Mouse (Mus musculus) testis, postnatal 14 days (tissue): ENCODE data around the gene Plcd1.

ENCODE experiments used
- DNase-seq: peaks from one replicate; pipeline ENCODE4 v3.0.0; 2021; ENCODE audit warnings: low spot score

The Plcd1 gene

DNA sequence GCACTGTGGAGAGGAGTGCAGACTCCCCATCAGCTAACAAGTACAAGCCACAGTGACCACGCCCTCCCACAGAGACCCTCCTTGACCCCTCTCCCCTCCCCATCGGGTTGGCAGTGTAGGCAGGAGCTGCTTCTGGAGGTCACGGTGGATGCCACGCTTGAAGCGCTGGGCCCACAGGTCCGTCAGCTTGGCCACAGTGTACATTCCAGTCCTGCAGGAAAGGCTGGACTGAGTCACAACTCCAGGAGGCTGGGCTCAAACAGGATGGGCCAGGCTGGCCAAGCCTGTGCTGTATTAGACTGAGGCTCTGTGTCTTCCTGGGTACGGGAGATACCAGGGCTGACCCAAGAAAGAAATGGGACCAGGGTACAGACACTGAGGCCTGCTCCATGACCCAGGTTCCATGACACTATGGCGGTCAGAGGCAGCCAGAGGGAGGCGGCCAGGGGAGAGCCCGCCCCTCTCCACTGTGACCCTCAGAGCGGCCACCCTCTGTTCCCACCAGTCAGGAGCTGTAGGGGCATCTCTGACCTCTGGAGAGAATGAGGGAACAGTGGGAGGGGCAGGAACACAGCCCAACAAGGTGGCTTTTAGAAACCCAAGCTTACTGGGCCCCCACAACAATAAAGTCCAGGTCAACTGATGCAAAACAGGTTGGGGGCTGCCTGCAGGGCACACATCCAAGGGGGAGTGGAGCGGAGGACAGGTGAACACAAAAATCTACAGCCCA is 1.6 kb downstream of the Plcd1 start:
- no peak for DNase-seq

DNA sequence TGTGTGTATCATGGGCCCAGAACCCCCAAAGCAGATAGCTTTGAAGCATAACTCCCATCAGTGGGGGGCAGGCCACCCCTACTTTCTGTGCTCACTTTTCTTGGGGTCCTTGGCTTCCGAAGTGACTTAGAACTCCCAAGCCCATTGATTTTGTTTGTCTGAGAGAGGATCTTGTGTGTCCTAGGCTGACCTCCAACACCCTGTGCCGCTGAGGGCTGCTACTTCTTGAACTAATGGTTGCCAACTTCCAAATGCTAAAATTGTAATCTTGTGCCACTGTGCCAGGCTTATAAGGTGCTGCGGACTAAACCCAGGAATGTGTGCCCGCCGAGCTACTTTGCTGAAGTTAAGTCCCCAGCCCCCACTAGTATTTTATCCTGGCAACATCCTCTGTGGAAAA is 2.8 kb downstream of the Plcd1 start:
- DNase-seq = no peak

DNA sequence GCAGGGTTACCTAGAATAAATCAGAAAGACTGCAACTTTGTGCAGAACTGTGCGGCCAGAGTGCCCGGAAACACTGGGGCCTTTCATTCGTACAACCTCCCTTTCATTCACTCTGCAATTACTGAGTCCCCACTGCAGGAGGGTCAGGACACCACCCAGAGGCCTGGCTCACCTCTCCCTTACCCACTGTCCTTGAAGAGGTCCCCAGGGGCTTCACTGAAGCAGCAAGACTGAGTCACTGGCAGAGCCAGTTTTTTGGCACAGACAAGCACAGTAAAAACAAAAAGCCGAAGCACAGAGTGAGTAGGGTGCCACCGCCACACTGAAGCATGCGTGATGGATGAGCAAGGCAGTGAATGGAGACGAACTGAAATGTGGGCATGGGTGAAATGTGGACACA is 3.9 kb downstream of the Plcd1 start:
- DNase-seq = peak; percentile 55

DNA sequence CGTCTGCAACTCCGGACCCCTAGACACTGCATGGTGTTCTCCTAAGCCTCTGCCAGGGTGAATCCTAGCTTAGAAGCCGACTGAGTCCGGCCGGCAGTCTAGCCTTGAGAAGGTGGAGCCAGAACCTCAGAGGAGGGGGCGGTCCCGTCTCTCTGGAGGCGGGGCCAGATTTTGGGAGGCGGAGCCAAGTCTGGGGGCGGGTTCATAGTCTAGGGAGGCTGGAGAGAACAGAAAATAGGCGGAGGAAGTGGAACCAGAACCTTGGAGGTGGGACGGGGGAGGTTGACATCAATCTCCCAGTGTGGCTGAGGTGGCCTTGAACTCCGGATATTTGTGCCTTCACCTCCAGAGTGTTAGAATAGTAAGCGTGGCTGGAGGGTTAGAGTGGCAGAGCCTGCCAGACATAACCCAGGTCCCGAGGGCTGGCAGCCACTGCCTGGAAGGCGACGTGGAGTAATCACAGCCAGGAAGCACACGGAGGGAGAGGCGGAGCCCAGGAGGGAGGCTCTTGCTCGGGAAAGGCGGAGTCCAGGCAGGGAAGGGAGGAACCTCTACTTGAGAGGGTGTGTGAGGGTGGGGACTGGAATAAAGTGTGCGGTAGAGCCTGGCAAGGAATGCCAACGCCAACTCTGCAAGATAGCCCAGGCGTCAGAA is 5.0 kb downstream of the Plcd1 start:
- peak; percentile 88 for DNase-seq

DNA sequence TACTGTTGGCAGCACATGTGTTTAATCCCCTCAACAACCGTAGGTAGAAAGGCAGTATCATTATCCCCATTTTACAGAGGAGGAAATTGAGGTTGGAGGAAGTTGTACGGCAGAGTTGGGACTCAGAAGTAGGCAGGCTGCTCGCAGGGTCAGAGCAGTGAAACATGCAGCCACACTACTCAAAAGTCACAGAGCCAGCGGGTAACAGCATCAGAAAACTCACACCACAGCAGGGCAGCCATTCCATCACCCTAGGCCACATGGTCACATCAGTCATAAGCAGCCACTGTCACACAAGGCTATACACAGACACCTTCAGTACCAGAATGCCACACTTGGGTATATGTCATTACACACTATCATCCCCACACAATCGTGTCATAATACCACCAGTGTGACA is 6.0 kb downstream of the Plcd1 start:
- DNase-seq = no peak

DNA sequence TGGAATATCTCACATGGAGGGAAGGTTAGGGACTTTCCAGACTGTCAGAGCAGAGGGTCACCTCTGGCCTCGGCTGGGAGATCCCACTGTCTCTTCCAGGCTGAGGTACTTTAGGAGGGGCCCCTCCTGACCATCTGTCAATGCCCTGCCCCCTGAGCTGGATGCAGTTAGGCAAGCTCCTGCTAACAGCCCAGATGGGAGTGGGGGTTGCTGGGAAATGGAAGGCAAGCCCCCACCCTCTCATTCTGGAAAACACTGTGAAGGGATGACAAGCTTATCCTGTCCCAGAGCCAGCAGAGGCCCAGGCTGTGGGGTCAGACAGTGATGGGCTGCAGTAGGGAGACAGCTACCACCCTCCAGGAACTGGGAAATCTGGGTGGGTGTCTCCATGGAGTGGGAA is 6.9 kb downstream of the Plcd1 start:
- DNase-seq = no peak

DNA sequence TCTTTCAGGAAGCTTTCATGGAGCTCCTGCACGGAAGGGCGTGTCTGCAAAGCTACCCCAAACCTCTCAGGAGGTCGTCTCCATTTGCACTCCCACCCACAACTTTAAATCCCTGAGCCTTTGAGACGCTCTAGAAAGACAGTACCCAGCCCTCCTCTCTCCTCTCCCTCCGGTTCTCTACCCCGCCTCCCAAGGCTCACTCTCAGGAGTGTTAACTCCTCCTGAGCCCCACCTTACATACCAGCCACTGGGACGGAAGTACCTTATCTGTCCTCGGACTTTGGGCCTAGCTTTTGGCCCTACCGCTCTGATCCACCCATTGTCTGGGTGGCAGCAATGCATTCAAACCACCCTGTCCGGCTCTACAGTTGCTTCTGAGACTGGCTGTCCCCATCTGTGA is 9.3 kb downstream of the Plcd1 start:
- no peak for DNase-seq

DNA sequence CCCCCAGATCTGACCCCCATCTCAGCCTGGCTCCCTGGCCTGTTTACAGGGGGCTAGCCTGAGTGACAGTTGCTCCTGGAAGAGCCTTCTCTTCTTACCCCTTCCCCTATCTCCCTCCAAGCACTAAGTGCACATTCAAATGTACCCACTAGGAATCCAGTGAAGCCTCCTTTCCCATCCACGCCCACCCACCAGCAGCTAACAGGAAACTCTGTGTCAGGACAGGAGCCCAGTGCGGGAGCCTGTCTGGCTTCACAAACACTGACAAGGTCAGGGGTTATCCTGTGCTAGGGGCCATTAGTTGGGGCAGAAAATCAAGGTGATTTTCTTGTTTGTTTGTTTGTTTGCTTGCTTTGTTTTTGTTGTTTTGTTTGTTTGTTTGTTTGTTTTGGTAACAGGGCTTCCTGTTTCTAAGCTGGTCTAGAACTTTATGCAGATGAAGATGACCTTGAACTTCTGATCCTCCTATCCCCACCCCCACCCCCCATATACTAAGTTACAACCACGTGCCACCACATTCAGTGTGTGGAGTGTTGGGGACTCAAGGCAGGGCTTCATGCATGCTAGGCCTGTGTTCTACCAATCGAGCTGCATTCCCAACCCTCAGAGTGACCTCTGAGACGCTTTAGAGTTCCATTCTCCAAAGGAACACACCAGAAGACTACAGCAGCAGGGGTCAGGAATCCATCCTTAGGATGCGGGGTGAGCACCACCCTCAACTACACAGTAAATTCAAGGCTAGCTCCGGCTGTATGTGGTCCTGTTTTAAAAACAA is 10.5 kb downstream of the Plcd1 start:
- DNase-seq = no peak

DNA sequence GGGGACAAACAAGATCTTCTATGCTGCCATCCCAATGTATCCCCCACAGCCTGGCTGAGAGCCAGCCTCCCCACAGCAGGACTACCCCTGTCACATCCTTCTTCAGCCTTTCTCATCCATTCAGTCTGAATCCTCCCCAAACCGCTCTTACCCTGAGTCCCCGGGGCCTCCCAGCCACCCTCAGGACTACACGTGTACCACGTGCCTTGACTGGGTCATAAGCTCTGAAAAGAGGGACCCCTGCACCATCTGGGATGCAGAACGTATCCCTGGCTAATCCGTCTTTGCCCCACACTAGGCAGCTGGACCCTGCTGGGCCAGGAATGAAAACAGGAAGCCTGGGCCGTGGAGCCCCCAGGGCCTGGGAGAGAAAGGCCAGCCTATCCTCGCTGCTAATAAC is 11.3 kb downstream of the Plcd1 start:
- DNase-seq = no peak

DNA sequence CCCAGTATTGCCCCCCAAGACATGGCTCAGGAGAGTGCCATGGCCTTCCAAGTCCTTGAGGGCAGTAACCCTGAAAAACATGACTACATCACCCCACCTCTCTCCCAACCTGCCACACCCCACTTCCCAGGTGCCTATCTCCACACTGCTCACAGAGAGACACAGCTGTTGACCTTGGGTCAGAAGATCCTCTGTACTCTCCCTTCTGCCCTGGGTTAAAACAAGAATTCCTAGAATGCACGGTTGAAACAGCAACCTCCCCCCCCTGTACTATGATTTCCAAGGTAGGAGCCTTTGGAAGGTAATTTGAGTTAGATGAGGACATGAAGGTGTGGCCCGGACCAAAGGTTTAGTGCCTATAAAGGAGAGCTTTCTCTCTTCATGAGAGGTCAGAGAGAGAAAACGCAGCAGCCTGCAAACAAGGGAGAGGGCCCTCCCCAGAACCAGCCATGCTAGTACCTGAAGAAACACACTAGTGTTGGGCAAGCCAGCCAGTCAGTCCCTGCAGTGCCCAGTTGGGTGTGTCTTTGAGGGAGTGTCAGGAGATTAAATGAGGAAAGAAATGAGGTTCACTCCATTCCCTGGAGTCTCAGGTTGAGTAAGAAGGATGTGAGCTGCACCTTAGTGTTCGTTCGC is 13.1 kb downstream of the Plcd1 start:
- DNase-seq = no peak

DNA sequence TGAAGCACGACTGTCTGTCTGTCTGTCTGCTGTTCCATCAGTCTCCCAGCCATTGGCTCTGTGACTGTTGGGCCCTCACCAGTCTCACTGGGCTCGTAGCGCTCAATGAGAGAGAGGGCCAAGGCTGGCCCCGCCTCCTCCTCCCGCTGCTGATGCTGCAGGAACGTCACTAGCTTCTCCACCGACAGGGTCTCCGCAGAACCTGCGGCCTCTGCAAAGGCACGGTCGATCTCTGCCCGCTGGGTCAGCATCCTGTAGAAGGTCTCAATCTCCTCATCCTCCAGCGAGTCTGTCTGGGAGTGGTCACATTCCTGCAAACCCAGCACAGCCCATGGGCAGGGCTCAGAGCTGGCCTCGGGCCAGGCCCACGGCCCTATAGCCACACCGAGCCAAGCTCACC is 17.6 kb downstream of the Plcd1 start:
- DNase-seq = no peak

DNA sequence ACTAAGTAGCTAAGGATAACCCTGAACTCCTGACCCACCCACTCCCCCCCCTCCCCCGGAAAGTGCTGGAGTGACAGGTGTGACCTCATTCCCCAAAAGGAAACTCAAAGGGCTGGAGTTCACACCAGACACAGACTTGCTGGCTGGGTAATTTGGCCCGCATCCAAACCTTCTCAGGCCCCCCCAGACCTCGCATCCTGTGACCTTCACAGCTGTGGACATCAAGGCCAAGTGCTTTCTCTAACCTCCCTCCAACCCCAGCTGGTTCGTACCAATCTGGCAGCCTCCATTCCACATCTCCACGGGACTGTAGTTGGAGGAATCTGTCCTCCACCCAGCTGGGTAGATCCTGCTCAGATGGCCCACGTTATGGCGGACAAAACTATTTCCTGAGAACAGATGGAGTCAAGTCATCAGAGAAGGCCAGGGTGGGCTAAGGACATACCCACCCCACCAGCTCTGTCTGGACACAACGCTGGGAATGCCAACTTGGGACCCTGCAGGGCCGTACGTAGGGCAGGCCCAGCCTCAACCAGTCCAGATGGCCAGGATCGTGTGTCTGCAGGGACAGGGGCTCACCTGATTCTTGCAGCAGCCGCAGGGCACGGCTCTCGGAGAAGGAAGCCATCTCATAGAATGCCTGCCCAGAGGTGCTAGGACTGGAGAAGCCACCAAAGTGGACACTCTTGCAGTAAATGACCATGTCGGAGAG is 20.0 kb downstream of the Plcd1 start:
- DNase-seq = no peak

DNA sequence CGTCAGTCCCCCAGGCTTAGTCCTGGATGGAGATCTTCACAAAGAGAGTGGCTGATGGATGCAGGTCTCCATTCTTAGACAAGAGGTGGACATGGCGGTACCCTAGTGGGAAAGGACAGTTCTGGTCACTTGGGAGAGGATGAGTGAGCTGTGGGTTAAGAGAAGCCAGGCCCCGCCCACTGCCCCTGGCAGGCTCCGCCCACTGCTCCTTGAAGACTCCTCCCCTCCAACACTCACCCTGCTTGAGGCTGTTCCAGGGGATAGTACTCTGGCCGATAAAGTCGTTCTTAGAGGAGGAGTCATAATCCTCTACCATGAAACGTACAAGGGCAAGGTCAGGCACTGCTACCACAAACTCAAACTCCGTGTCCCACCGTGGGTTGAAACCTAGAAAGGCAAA is 21.5 kb downstream of the Plcd1 start:
- no peak for DNase-seq

DNA sequence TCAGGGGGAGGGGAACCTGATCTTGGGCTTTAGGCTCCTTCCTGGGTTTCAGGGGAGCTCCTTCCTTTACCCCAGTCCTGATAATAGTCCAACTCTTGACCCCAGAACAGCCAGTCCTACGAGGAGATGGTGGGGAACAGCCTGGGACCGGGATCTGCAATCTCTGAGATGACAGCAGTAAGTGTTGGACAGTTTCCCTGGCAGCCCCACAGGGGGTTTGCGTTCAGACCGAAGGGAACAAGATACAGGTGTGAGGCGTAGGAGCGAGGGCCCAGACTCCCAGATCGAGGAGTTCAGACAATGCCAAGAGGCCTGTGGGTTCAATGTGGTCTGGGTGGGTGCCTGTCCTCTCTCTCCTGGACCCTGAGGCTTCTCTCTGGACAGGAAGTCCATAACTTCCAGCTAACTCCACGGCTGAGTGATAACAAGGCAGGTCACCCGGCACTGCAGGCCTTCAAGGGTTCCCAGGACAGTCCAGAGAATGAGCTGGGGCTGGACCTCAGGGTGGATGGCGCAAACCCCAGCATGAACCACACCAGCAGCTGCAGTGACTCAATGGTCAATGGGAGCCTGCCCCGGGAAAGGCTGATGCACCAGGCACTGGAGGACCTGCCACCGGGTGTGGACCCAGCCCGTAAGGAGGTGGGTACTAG is 23.0 kb downstream of the Plcd1 start:
- DNase-seq = no peak

DNA sequence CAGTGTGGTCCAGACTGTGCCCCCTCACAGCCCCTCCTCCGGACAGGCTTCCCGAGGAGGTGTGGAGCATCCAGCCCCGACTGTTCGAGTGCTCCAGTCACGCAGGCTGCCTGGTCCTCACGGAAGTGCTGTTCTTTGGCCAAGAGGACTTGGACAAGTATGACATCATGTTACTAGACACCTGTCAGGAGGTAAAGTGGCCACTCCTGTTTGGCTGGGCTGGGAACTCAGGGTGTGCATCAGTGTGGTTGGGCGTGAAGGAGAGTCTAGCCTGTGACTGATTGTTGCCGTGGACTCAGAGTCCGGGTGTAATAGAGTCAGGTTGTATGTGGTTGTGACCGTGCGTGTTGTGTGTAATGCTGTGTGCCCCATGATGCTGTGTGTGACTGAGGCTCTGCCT is 25.0 kb downstream of the Plcd1 start:
- no peak for DNase-seq

DNA sequence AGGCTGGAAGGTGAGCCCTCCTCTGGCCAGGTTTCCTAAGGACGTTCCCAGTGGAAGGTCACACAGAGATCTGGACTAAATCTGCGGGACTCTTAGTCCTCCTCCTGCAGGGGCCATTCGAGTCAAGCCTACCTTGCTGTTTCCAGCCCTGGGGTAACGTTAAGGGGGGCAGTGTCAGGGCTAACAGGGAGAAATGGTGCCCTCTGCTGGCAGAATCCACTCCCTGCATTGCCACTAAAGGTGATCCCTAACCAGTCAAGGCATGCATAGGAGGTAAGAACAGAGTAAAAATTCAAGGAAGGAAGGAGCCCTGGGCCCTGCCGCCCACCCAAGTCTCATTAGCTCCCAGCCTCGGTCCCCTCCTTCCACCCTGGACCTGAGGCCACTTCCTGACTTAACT is 25.7 kb downstream of the Plcd1 start:
- no peak for DNase-seq

DNA sequence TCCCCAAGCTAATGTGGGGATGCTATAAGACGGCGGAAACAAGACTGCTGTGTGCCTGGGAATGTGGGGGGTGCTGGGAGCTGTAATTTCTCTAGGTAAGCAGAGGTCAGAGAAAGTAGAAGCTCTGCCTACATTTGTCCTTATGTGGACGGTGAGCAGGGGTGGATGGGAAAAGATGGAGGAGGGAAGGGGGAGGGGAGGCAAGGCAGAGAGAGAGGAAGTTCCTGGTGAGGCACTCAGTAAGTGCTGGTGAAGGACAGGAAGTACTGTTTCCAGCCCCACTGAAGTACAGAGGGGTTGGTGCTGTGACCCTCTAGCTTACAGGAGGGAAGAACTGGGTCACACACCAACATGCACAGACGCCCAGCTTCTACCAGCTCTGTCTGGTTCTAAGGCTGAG is 29.0 kb downstream of the Plcd1 start:
- DNase-seq = no peak

DNA sequence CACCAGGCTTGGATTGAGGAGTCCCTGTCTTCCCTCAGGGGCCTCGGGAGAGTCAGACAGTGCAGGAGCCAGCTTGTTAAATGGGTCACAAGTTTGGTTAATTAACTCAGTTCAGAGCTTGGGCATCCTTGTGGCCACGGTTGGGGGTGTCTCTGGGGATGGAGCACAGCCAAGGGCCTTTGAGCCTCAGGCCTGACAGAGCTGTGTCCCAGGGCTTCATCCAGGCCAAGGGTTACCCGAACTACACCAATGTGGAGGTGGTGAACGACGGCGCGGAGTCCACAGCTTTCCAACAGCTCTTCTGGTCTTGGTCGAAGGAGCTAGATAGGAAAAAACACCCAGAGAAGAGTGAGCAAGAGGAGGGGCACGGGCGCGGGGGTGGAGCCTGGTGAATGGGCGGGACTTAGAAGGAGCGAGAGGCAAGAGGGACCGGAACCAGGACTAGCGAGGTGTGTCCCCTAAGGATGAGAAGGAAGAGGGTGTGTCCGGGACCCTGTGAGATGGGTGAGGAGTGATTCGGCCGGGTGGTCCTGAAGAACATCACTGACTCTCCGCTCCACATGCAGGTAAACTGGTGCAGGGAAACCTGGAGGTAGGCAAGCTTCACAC is 30.2 kb downstream of the Plcd1 start:
- DNase-seq = no peak

DNA sequence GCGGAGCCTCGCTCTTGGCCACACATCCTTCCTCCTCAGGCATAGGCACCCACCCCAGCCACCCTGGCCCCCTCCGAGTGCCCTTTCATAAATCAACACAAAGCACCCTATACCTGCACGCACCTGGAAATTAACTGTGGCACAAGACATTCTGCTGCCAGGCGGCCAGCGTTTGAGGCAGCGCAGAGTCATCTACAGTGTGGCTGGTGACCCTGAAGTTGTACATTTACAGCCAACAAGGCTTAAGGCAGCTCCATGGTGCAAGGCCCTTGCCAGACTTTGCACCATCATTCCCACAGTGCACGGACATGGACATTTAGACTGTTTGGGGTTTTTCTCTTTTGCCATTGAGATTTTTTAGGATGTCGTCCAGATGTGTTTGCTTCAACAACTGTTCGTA is 32.6 kb downstream of the Plcd1 start:
- no peak for DNase-seq

DNA sequence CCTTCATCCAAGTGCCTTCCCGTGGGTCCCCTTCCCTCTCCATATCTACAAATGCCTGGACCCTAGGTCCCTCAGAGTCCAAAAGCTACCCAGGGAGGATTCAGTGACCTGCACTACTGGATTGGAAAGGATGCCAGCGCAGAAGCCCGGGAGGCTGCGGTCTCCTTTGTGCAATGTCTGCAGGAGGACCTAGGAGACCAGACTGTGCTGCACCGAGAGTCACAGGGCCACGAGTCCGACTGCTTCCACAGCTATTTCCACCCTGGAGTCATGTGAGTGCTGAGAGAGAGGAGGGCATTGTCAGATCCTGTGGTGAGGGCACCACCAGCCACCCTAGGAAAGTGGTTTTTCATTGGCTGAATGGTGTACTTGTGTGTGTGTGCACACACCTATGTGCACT is 35.1 kb downstream of the Plcd1 start:
- DNase-seq = no peak

DNA sequence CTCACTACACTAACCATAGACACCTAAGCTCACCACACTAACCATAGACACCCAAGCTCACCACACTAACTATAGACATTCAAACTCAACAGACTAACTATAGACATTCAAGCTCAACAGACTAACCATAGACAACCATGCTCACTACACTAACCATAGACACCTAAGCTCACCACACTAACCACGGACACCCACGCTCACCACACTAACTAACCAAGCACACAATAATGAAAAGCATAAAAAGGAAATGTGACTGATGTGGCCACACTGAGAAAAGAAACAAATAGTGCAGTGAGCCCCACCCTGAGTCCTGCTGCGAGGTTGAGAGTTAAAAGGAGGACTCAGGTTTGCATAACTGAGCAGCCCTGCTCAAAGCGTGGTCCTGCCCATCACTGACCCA is 38.0 kb downstream of the Plcd1 start:
- DNase-seq = no peak
